Mouse (Mus musculus): ENCODE results near the gene Kctd19. TPM values are rescaled to one million over a fixed set of nuclear protein-coding genes. Genes with fewer than 3 reads are reported as not detected.

The Kctd19 gene
- polyA plus RNA-seq (2015; fragmentation: Nextera tagmentation; extraction: Ambion mirVana): 0.05 TPM in 1 of 2 replicates, not detected in the other

- no peak within 1 kb of the TSS for H3K27ac ChIP-seq
- peak; percentile 90 for ATAC-seq
- H3K4me3 ChIP-seq (replicated peaks): peak within 1 kb of the TSS; percentile 26
- peak within 1 kb of the TSS; percentile 71 for H3K4me2 ChIP-seq (replicated peaks)
- H3K9ac ChIP-seq: no peak within 1 kb of the TSS
- peaks cover 7% of the 10 kb centered on the region for H3K4me1 ChIP-seq (replicated peaks)
- H3K36me3 ChIP-seq: no peaks in the 10 kb centered on the region
- WGBS: 1% methylated on average over 34 of the region's 34 CpGs
- no peaks in the 10 kb centered on the region for H3K9me3 ChIP-seq
- peaks cover 12% of the 10 kb centered on the region for H3K27me3 ChIP-seq (replicated peaks)
Measured at GRCm38 (mm10) chr8:105413391-105413790, at the start of gene Kctd19, which contains the start of gene Lrrc36. TSS of gene Kctd19 (minus strand) at chr8:105413502. TSS of gene Lrrc36 (plus strand) at chr8:105413571.

GRCm38 (mm10) chr8:105461085-105461803 lies 47.9 kb upstream of the Kctd19 start:
- 56% methylated on average over 13 of the region's 13 CpGs for WGBS
- no peak for ATAC-seq

DNA sequence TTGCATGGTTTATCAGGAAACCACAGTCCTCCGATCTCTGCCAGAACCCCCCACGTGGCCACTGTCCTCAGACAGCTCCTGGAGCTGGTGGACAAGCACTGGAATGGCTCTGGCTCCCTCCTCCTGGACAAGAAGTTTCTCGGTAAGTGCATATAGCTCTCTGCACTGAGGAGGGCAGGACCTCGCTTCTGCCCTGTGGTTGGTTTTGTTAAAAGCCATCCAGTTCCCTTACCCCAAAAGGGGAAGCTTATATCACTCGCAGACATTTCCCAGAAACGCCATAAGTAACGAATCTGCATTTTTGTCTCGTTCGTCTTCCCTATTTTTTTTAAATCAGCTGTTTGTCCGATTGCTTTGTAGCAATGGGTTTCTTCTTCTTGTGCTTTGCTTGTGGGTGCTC lies 41.9 kb upstream of the Kctd19 start:
- Histone ChIP-seq H3K27me3 (replicated peaks) (no peaks in the 10 kb centered on the region), H3K27ac (no peak overlapping the region), H3K4me2 (replicated peaks) (no peak overlapping the region), H3K36me3 (no peaks in the 10 kb centered on the region), H3K4me3 (replicated peaks) (no peak overlapping the region), H3K9ac (no peak overlapping the region), H3K4me1 (replicated peaks) (no peaks in the 10 kb centered on the region), H3K9me3 (no peaks in the 10 kb centered on the region)
- WGBS: 40% methylated on average over 10 of the region's 10 CpGs
- ATAC-seq: no peak

More at GRCm38 (mm10) chr8:105461085-105461803, 47.9 kb upstream of the Kctd19 start:
- no peaks in the 10 kb centered on the region for H3K36me3 ChIP-seq
- no peaks in the 10 kb centered on the region for H3K9me3 ChIP-seq
- no peak overlapping the region for H3K9ac ChIP-seq
- H3K4me3 ChIP-seq (replicated peaks): no peak overlapping the region
- H3K4me1 ChIP-seq (replicated peaks): no peaks in the 10 kb centered on the region
- H3K27me3 ChIP-seq (replicated peaks): no peaks in the 10 kb centered on the region
- H3K27ac ChIP-seq: no peak overlapping the region
- H3K4me2 ChIP-seq (replicated peaks): no peak overlapping the region

GRCm38 (mm10) chr8:105454088-105454487 lies 40.8 kb upstream of the Kctd19 start:
- Histone ChIP-seq H3K36me3 (no peaks in the 10 kb centered on the region), H3K9ac (no peak overlapping the region), H3K9me3 (no peaks in the 10 kb centered on the region), H3K4me1 (replicated peaks) (no peaks in the 10 kb centered on the region), H3K4me3 (replicated peaks) (no peak overlapping the region), H3K27me3 (replicated peaks) (no peaks in the 10 kb centered on the region), H3K27ac (no peak overlapping the region), H3K4me2 (replicated peaks) (no peak overlapping the region)
- ATAC-seq: no peak
- 64% methylated on average over 5 of the region's 5 CpGs for WGBS

GRCm38 (mm10) chr8:105453296-105453695 lies 40.0 kb upstream of the Kctd19 start:
- H3K4me2 ChIP-seq (replicated peaks): no peak overlapping the region
- H3K27me3 ChIP-seq (replicated peaks): no peaks in the 10 kb centered on the region
- no peaks in the 10 kb centered on the region for H3K4me1 ChIP-seq (replicated peaks)
- H3K27ac ChIP-seq: no peak overlapping the region
- no peak overlapping the region for H3K4me3 ChIP-seq (replicated peaks)
- no peak for ATAC-seq
- H3K36me3 ChIP-seq: no peaks in the 10 kb centered on the region
- 73% methylated on average over 5 of the region's 5 CpGs for WGBS
- H3K9me3 ChIP-seq: no peaks in the 10 kb centered on the region
- H3K9ac ChIP-seq: no peak overlapping the region

DNA sequence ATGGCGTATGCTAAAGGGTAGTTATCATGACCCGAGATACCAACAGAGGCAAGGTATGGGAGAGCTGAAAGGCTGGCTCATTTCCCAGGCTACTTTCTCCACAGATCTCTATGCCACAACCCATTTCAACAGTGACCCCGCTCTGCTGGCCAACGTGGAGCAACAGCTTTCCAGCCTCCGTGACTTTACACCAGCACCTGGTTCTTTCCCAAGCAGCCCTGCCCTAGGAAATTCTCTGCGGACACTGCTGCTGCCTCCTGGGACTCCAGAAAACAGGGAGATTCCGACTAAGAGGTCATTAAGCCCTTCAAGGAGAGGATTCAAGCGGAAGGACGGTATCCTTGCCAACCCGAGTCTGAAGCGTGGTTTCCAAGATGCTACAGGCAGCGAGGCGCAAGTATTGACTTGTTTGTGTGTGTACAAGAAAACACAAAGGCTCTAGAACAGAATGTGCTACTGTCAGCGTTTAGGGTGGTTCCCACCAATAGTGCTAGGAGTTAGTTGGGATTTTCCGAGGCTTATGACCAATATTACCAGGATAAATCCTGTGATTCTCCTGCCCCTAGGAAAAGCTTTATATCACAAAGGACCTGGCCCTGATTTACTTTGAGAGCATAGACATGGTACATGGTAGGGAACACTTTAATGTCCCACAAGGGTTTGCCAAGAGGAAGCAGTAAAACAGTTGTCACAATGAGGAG lies 38.8 kb upstream of the Kctd19 start:
- Histone ChIP-seq H3K9ac (no peak overlapping the region), H3K4me3 (replicated peaks) (no peak overlapping the region), H3K27me3 (replicated peaks) (no peaks in the 10 kb centered on the region), H3K9me3 (no peaks in the 10 kb centered on the region), H3K4me2 (replicated peaks) (no peak overlapping the region), H3K27ac (no peak overlapping the region), H3K4me1 (replicated peaks) (no peaks in the 10 kb centered on the region), H3K36me3 (no peaks in the 10 kb centered on the region)
- ATAC-seq: no peak
- WGBS: 60% methylated on average over 15 of the region's 15 CpGs

DNA sequence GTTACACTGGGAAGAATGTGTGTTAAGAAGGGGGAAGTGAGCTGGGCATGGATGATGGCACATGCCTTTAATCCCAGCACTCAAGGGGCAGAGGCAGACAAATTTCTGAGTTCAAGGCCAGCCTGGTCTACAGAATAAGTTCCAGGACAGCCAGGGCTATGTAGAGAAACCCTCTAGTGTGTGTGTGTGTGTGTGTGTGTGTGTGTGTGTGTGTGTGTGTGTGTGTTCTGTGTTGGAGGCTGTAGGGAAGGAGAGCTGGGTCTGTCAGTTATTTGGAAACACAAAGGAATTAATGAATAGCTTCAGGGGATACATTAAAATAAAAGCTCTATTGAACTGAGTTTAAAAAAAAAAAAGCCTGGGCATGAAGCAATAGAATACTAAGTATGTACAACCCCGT lies 37.7 kb upstream of the Kctd19 start:
- Histone ChIP-seq H3K4me1 (replicated peaks) (no peaks in the 10 kb centered on the region), H3K9me3 (no peaks in the 10 kb centered on the region), H3K4me2 (replicated peaks) (no peak overlapping the region), H3K27ac (no peak overlapping the region), H3K4me3 (replicated peaks) (no peak overlapping the region), H3K27me3 (replicated peaks) (no peaks in the 10 kb centered on the region), H3K9ac (no peak overlapping the region), H3K36me3 (no peaks in the 10 kb centered on the region)
- 73% methylated on average over 1 of the region's 1 CpGs for WGBS
- no peak for ATAC-seq

- Histone ChIP-seq H3K36me3 (no peaks in the 10 kb centered on the region), H3K4me2 (replicated peaks) (no peak overlapping the region), H3K4me3 (replicated peaks) (no peak overlapping the region), H3K4me1 (replicated peaks) (no peaks in the 10 kb centered on the region), H3K9me3 (no peaks in the 10 kb centered on the region), H3K9ac (no peak overlapping the region), H3K27ac (no peak overlapping the region), H3K27me3 (replicated peaks) (no peaks in the 10 kb centered on the region)
- 78% methylated on average over 5 of the region's 5 CpGs for WGBS
- ATAC-seq: no peak; the same call in 1 of the 2 replicates
Measured at GRCm38 (mm10) chr8:105448596-105448995, 35.3 kb upstream of the Kctd19 start.

GRCm38 (mm10) chr8:105448188-105448587 lies 34.9 kb upstream of the Kctd19 start:
- ATAC-seq: peak; percentile 67; the same call in 1 of the 2 replicates
- no peaks in the 10 kb centered on the region for H3K36me3 ChIP-seq
- H3K4me1 ChIP-seq (replicated peaks): no peaks in the 10 kb centered on the region
- H3K27ac ChIP-seq: no peak overlapping the region
- no peaks in the 10 kb centered on the region for H3K27me3 ChIP-seq (replicated peaks)
- 85% methylated on average over 3 of the region's 3 CpGs for WGBS
- H3K9me3 ChIP-seq: no peaks in the 10 kb centered on the region
- H3K4me2 ChIP-seq (replicated peaks): no peak overlapping the region
- H3K4me3 ChIP-seq (replicated peaks): no peak overlapping the region
- no peak overlapping the region for H3K9ac ChIP-seq

DNA sequence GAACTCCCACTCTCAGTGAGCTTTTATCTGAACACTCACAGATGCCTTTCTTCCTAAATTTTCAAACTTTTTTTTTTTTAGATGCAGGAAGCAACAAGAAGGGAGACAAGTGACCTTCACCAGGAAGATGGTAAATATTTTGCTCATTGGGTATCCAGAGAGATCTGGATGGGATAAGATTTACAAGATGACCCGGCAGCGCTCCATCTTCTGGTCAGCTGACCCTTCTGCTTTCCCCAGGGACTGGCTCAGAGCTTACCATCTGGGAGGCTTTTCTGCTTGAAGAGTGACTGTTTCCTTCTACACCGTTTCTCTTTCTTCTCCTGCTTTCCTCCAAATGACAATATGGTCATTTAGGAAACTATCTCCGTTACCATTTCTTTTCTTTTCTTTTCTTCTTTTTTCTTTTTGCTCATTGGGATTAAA lies 32.8 kb upstream of the Kctd19 start:
- no peak overlapping the region for H3K4me2 ChIP-seq (replicated peaks)
- H3K27me3 ChIP-seq (replicated peaks): no peaks in the 10 kb centered on the region
- no peak overlapping the region for H3K27ac ChIP-seq
- no peak for ATAC-seq
- no peak overlapping the region for H3K4me3 ChIP-seq (replicated peaks)
- H3K9me3 ChIP-seq: no peaks in the 10 kb centered on the region
- WGBS: 24% methylated on average over 4 of the region's 4 CpGs
- no peak overlapping the region for H3K9ac ChIP-seq
- no peaks in the 10 kb centered on the region for H3K36me3 ChIP-seq
- no peaks in the 10 kb centered on the region for H3K4me1 ChIP-seq (replicated peaks)

GRCm38 (mm10) chr8:105445296-105446126 lies 32.2 kb upstream of the Kctd19 start:
- Histone ChIP-seq H3K4me2 (replicated peaks) (no peak overlapping the region), H3K9ac (no peak overlapping the region), H3K27ac (no peak overlapping the region), H3K9me3 (no peaks in the 10 kb centered on the region), H3K4me1 (replicated peaks) (no peaks in the 10 kb centered on the region), H3K36me3 (no peaks in the 10 kb centered on the region), H3K4me3 (replicated peaks) (no peak overlapping the region), H3K27me3 (replicated peaks) (no peaks in the 10 kb centered on the region)
- no peak for ATAC-seq
- 37% methylated on average over 11 of the region's 11 CpGs for WGBS

GRCm38 (mm10) chr8:105442661-105443060 lies 29.4 kb upstream of the Kctd19 start:
- H3K27me3 ChIP-seq (replicated peaks): no peaks in the 10 kb centered on the region
- H3K27ac ChIP-seq: no peak overlapping the region
- no peaks in the 10 kb centered on the region for H3K4me1 ChIP-seq (replicated peaks)
- H3K9ac ChIP-seq: no peak overlapping the region
- no peak overlapping the region for H3K4me2 ChIP-seq (replicated peaks)
- 94% methylated on average over 5 of the region's 5 CpGs for WGBS
- H3K36me3 ChIP-seq: no peaks in the 10 kb centered on the region
- no peak overlapping the region for H3K4me3 ChIP-seq (replicated peaks)
- no peaks in the 10 kb centered on the region for H3K9me3 ChIP-seq
- no peak for ATAC-seq
